Mouse (Mus musculus) CD4-positive, CD25-positive, alpha-beta regulatory T cell (primary cell): ENCODE measurements around the gene Map7d1. TPM values are rescaled to one million over a fixed set of nuclear protein-coding genes. Genes with fewer than 3 reads are reported as not detected.

Experiments
- polyA plus RNA-seq: library from polyadenylated mRNA; unstranded; fragments of 100-300 nt; shearing (Covaris generic); gene quantifications from one replicate; pipeline ENCODE4 v1.2.1, GENCODE M21; 2017

Gene Map7d1
- 56.9 TPM for polyA plus RNA-seq

GRCm38 (mm10) chr4:126256131-126256791 is at the start of gene Map7d1:
Gene Map7d1, minus strand, starts transcription at chr4:126256343.

GRCm38 (mm10) chr4:126286492-126286891 is 30.3 kb upstream of the Map7d1 start, which contains the start of gene Col8a2:
Gene Col8a2, plus strand, starts transcription at chr4:126286793.

GRCm38 (mm10) chr4:126262119-126262807 is 6.1 kb upstream of the Map7d1 start, which contains the start of gene Trappc3:
Gene Trappc3, plus strand, starts transcription at chr4:126262325.

GRCm38 (mm10) chr4:126202303-126203181 is 53.6 kb downstream of the Map7d1 start, which contains the start of gene Thrap3:
Gene Thrap3, minus strand, starts transcription at chr4:126202760.

Other genes starting within 250 kb of the Map7d1 start
- 0.31 TPM for gene Csf3r, start 231.8 kb downstream of the Map7d1 start, polyA plus RNA-seq
- 111 TPM for gene Mrps15, start 209.4 kb downstream of the Map7d1 start, polyA plus RNA-seq
- 0.16 TPM for gene Oscp1, start 197.8 kb downstream of the Map7d1 start, polyA plus RNA-seq
- gene Lsm10, start 159.7 kb downstream of the Map7d1 start, polyA plus RNA-seq, result 60.2 TPM
- 54.4 TPM for gene Stk40, start 152.4 kb downstream of the Map7d1 start, polyA plus RNA-seq
- gene Eva1b, start 108.6 kb downstream of the Map7d1 start, polyA plus RNA-seq, result 51.3 TPM
- 1.6 TPM for gene Sh3d21, start 92.9 kb downstream of the Map7d1 start, polyA plus RNA-seq
- gene Thrap3, start 53.6 kb downstream of the Map7d1 start, polyA plus RNA-seq, result 232 TPM
- 103 TPM for gene Trappc3, start 6.0 kb upstream of the Map7d1 start, polyA plus RNA-seq
- gene Col8a2, start 30.4 kb upstream of the Map7d1 start, polyA plus RNA-seq, result not detected
- 79.9 TPM for gene Adprhl2, start 65.4 kb upstream of the Map7d1 start, polyA plus RNA-seq
- not detected for gene Tekt2, start 69.3 kb upstream of the Map7d1 start, polyA plus RNA-seq
- gene Ago3, start 173.2 kb upstream of the Map7d1 start, polyA plus RNA-seq, result 25.2 TPM
- 6.3 TPM for gene Ago1, start 212.2 kb upstream of the Map7d1 start, polyA plus RNA-seq